Mouse (Mus musculus): ENCODE data around the gene Tmco3.
A peak's percentile ranks its signal among the peaks of the same experiment; 100 is the strongest.

The Tmco3 gene

GRCm38 (mm10) chr8:13287692-13288623 is at the start of gene Tmco3, which contains the start of gene Dcun1d2:
Gene Tmco3, plus strand, starts transcription at chr8:13288190.
Gene Dcun1d2, minus strand, starts transcription at chr8:13288131.
- peak; percentile 99 for DNase-seq

GRCm38 (mm10) chr8:13240055-13240454 is 47.9 kb upstream of the Tmco3 start:
- DNase-seq: no peak

- DNase-seq: no peak
Observed at GRCm38 (mm10) chr8:13240691-13241090, 47.3 kb upstream of the Tmco3 start.

GRCm38 (mm10) chr8:13242985-13243870 is 44.8 kb upstream of the Tmco3 start:
- DNase-seq: no peak

- no peak for DNase-seq
Observed at GRCm38 (mm10) chr8:13244343-13244880, 43.6 kb upstream of the Tmco3 start.

GRCm38 (mm10) chr8:13252837-13253236 is 35.2 kb upstream of the Tmco3 start:
- no peak for DNase-seq

- DNase-seq: no peak
Observed at GRCm38 (mm10) chr8:13253413-13253812, 34.6 kb upstream of the Tmco3 start.

- peak; percentile 87 for DNase-seq
Observed at GRCm38 (mm10) chr8:13254019-13254418, 34.0 kb upstream of the Tmco3 start, which contains the start of gene Adprhl1. Gene Adprhl1, minus strand, starts transcription at chr8:13254162.

GRCm38 (mm10) chr8:13263376-13263775 is 24.6 kb upstream of the Tmco3 start:
- DNase-seq: no peak

- DNase-seq: no peak
Observed at GRCm38 (mm10) chr8:13267566-13267965, 20.4 kb upstream of the Tmco3 start.

GRCm38 (mm10) chr8:13272834-13273233 is 15.2 kb upstream of the Tmco3 start:
- DNase-seq: no peak

GRCm38 (mm10) chr8:13276941-13277447 is 11.0 kb upstream of the Tmco3 start:
- no peak for DNase-seq

- DNase-seq: no peak
Observed at GRCm38 (mm10) chr8:13283200-13283599, 4.8 kb upstream of the Tmco3 start.

GRCm38 (mm10) chr8:13287304-13287691 is 692 bp upstream of the Tmco3 start:
- DNase-seq: peak; percentile 85

GRCm38 (mm10) chr8:13288646-13289045 is 656 bp downstream of the Tmco3 start:
- peak; percentile 15 for DNase-seq

GRCm38 (mm10) chr8:13292364-13292763 is 4.4 kb downstream of the Tmco3 start:
- peak; percentile 83 for DNase-seq

GRCm38 (mm10) chr8:13293677-13294470 is 5.9 kb downstream of the Tmco3 start:
- DNase-seq: no peak

- DNase-seq: no peak
Observed at GRCm38 (mm10) chr8:13299571-13299970, 11.6 kb downstream of the Tmco3 start.

GRCm38 (mm10) chr8:13301036-13301435 is 13.0 kb downstream of the Tmco3 start:
- DNase-seq: no peak

- no peak for DNase-seq
Observed at GRCm38 (mm10) chr8:13305459-13305858, 17.5 kb downstream of the Tmco3 start.

GRCm38 (mm10) chr8:13305884-13306283 is 17.9 kb downstream of the Tmco3 start:
- DNase-seq: no peak

GRCm38 (mm10) chr8:13306309-13306909 is 18.4 kb downstream of the Tmco3 start:
- no peak for DNase-seq
